Mouse (Mus musculus) hindlimb bud, embryonic 11.5 days (tissue): ENCODE measurements around the gene Gja5.
A peak's percentile ranks its signal among the peaks of the same experiment; 100 is the strongest.

Source experiments
- DNase-seq: peaks from one replicate; pipeline ENCODE4 v3.0.0-alpha.2; 2012; ENCODE audit warnings: low read depth, low spot score; ENCODE audit errors: extremely low spot score

Gene Gja5

DNA sequence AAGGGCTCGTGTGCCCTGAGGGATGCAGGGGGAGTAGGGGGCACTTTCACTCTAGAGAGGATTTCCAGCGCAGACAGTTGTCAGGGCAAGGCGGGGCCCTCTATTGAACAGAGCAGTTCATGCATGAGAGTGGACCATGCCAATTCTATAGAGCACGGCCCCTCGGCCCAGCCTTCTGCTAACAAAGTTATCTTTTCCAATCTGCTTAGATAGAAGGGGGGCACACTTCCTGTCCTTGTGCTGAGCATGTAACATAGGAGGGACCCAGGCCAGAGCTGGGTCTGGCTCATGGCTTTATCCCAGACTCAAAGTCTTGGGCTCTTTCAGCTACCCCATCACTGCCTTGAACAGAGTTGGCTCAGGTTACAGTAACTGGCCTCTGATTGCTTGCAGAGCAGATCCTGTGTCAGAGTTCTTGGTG is 26.8 kb downstream of the Gja5 start:
- DNase-seq, result no peak

- DNase-seq, result peak; percentile 67
Measured at GRCm38 (mm10) chr3:96936241-96936640, 31.7 kb downstream of the Gja5 start.

DNA sequence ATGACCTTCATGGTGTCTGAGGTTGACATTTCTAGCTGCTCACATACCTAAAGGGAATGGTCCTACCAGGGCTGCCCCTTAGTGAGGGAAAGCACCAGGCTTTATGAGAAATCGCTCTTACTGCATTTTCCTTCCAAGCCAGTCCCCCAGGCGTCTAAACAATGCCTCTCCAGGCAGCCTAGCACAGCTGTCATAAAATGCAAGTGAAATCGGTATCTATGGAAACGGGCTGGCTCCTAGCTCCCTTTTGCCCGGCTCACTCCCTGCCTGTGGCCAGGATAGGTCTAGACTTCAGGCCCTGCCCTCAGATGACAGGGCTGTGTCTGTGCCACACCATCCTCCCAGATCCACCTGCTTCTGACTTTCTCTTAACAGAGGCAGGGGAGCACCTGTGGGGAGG is 33.1 kb downstream of the Gja5 start:
- DNase-seq, result no peak

DNA sequence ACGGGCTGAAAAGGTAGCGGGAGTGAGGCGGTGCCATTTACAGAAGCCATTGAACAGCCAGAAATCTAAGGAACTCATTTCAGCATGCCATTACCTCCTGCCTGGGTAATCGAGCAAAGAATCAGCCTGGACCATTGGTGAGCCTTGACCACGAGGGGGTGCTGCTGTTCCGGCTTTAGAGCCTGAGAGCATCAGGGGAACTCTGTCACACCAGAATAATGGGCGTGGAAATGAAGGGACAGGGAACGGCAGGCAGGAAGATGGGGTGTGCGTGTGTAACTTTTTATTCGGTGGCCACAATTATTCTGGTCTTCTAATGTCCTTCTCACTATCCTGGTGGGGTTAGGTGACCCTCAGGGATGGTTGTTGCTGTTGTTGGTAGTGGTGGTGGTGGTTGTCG is 34.2 kb downstream of the Gja5 start:
- DNase-seq, result peak; percentile 67

- no peak for DNase-seq
Measured at GRCm38 (mm10) chr3:96942706-96943105, 38.2 kb downstream of the Gja5 start.

DNA sequence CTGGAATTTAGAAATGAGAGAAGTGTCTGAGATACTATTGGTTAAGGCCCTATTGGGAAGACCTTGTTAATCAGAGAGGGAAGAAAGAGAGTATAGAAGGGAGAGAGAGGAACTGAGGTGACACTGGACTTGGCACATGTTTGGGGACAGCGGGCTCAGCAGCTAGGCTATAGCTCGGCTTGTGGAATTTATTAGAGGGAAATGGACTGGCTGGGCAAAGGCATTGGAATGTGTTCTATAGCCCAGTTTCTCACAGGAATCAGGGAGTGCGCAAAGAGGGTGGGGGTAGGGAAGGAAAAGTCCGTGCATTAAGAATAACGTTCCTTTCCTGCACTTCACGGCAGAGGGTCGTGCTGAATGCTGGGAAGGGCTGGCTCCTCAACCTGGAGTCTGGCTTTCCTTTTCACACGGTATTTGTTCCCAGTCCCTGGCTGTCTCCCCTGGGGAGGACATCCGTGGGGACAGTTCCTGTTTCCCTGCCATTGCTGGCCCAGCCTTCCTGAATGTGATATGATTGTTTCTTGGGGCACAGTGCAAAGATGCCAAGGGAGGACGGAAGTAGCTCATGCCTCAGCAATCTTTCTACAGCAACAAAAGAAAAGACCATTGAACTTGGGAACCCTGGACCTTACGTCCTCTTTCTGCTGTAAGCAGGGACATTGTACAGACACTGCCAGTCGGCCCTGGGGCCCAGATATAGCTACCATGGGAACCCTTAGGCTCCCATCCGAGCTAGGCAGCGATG is 49.2 kb downstream of the Gja5 start:
- DNase-seq, result no peak

GRCm38 (mm10) chr3:96960597-96960996 is 56.1 kb downstream of the Gja5 start:
- DNase-seq, result no peak

- DNase-seq, result no peak
Measured at GRCm38 (mm10) chr3:96963088-96964034, 58.9 kb downstream of the Gja5 start.

GRCm38 (mm10) chr3:96970986-96971385 is 66.5 kb downstream of the Gja5 start:
- no peak for DNase-seq

DNA sequence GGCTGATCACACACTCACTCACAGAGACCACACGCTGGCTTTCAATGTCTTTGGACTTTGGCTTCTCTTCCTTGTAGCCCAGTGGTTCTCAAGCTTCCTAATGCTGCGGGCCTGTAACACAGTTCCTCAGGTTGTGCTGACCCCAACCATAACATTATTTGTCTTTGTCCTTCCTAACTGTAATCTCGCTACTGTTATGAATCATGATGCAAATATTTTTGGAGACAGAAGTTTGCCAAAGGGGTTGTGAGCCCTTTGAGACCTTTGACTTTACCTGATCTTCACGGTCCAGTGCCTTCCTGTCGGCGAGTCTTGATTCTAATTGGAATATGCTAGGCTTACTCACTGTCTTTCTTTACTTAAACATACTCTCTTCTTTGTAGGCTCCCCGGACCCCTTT is 70.0 kb downstream of the Gja5 start:
- no peak for DNase-seq

DNA sequence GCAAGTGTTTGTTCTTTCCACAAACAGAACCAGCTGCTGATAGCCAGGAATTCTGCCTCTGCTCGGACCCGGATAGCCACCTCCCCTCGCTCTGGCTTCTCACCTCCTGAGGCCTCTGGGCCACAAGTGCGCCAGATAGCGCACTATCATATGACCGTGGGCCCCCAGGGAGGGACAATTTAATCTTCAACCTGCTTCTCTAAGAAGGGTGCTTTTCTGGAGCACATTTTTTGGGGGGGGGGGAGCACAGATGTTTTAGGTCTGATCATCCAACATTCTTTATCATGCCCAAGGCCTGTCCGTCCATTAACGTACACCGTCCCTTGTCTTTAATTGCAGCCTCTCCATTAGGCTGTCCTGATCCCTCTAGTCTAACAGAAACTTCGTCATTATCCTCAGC is 71.1 kb downstream of the Gja5 start:
- DNase-seq, result no peak

GRCm38 (mm10) chr3:96977507-96977906 is 73.0 kb downstream of the Gja5 start:
- DNase-seq, result no peak

DNA sequence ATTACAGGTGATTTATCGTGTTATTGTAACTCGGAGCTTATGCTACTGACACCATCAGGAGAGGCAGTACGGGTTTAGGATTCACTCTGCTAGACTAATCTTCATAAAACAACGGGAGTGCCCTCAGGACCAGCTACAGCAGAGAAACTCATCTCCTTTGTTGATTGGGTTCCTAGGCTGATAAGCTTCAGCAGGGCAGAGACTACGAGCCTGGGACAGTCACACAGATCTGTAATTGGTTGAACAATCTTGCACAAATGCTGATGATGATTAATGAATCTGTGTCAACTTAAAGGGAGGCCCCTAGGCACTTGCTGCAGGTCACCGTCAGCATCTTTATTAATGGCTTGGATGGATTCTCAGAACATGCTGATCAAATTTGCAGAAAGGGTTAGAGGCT is 74.0 kb downstream of the Gja5 start:
- no peak for DNase-seq

DNA sequence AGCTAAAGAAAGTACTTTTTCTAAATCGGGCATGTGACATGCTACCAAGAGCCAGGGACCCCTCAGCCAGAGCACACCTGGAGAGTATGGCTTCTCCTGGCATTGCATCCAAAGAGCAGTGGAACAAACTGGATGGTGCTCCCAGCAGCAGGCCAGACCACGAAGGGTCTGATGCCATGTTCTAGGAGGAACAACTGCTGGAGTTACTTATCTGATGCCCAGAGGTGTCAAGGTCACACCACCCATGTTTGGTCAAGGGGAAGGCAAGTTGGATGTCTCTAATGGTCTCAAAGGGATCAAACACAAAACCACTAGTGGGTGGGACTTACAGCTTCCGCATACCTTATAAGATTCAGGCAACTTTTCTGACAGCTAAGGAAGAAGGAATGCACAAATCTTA is 74.5 kb downstream of the Gja5 start:
- no peak for DNase-seq

- no peak for DNase-seq
Measured at GRCm38 (mm10) chr3:96981833-96982232, 77.3 kb downstream of the Gja5 start.

GRCm38 (mm10) chr3:96982666-96983065 is 78.2 kb downstream of the Gja5 start:
- DNase-seq, result no peak

- DNase-seq, result no peak
Measured at GRCm38 (mm10) chr3:96992526-96992925, 88.0 kb downstream of the Gja5 start.

DNA sequence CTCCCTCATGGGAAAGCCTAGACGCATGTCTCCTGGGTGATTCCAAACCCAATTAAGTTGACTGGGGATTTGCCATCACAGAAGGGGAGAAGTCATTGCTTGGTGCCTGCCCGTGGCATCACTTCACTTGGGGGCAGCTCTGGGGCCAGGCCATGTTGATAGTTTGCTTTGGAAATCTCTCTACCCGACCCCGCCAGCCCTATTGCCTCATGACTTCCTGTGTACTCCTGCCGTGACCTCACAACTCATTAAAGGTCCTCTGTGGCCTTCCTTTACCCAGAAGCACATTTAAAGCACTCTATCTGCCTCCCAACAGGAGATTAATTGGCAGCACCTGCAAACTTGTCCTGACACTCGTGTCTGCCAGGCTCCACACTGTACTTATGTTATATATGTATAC is 93.3 kb downstream of the Gja5 start:
- DNase-seq, result no peak

DNA sequence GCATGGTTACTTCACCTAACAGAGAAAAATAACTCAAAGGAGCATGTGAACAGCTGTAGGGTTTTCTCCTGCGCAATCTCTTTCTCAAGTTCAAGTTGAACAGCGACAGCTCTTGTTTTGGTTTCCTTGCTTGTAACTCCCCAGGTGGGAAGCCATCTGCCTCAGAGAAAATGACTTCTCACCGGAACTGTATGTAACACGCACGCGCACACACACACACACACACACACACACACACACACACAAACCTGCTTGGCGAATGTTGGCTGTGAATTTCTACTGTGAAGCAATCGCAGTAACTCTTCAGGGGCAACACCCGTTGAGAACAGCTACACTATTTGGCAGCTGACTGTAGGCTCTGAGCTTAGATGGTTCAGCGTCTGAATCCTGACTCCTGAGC is 98.6 kb downstream of the Gja5 start:
- no peak for DNase-seq

DNA sequence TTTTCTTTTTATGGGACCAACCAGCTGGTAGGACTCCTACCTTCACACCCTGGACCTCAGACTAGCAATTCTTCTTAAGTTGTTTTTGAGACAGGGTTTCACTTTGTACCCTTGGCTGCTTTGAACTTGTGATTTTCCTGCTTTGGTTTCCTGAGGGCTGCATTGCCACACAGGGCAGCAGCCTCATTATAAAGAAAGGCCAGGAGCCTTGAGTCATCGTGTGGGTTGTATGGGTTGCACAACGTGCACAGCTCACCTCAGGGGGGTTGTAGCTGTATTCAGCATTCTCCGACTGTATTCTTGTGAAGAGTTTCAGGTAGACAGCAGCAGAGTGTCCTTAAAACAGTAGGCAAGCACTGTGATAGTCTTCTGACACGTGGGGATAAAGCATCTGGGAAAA is 100.0 kb downstream of the Gja5 start:
- no peak for DNase-seq

GRCm38 (mm10) chr3:97007010-97007448 is 102.5 kb downstream of the Gja5 start:
- no peak for DNase-seq

GRCm38 (mm10) chr3:97025226-97025625 is 120.7 kb downstream of the Gja5 start:
- DNase-seq, result no peak
